Mouse (Mus musculus): ENCODE data around the gene Snx33. TPM values are rescaled to one million over a fixed set of nuclear protein-coding genes. Genes with fewer than 3 reads are reported as not detected.
"Not testable (repeated sequence)": the region's sequence is repeated elsewhere in the genome, so short reads cannot be mapped to it uniquely, and the experiment has no call there.

Snx33 gene
- polyA plus RNA-seq, 1 experiment from 2014 or later, result 10.5 TPM

GRCm38 (mm10) chr9:56948699-56949098 lies 20.5 kb upstream of the Snx33 start:
- H3K27me3 ChIP-seq (replicated peaks); H3K36me3 ChIP-seq; H3K9ac ChIP-seq; H3K27ac ChIP-seq (ENCODE audit: poor library complexity, severe bottlenecking); H3K9me3 ChIP-seq (replicated peaks); ATAC-seq (ENCODE audit: insufficient number of reproducible peaks, low FRiP score); H3K4me2 ChIP-seq; H3K4me3 ChIP-seq: not testable (repeated sequence)
- H3K4me1 ChIP-seq (replicated peaks), result peaks cover 12% of the 10 kb centered on the region
- WGBS, result 82% methylated on average over 5 of the region's 5 CpGs

- not testable (repeated sequence) for H3K9ac ChIP-seq; ATAC-seq (ENCODE audit: insufficient number of reproducible peaks, low FRiP score); H3K27ac ChIP-seq (ENCODE audit: poor library complexity, severe bottlenecking); H3K27me3 ChIP-seq (replicated peaks); H3K9me3 ChIP-seq (replicated peaks); H3K36me3 ChIP-seq; H3K4me2 ChIP-seq; H3K4me3 ChIP-seq
- 24% methylated on average over 3 of the region's 3 CpGs for WGBS
- peaks cover 12% of the 10 kb centered on the region for H3K4me1 ChIP-seq (replicated peaks)
Measured at GRCm38 (mm10) chr9:56947481-56947880, 19.3 kb upstream of the Snx33 start.

- WGBS, result under 1% methylated on average over 7 of the region's 7 CpGs
- Histone ChIP-seq H3K4me1 (replicated peaks) (peaks cover 17% of the 10 kb centered on the region), H3K27ac (ENCODE audit: poor library complexity, severe bottlenecking) (peak overlapping the region; percentile 79), H3K36me3 (no peaks in the 10 kb centered on the region), H3K27me3 (replicated peaks) (no peaks in the 10 kb centered on the region), H3K9ac (peak overlapping the region; percentile 83), H3K4me3 (peak overlapping the region; percentile 73), H3K9me3 (replicated peaks) (no peaks in the 10 kb centered on the region), H3K4me2 (peak overlapping the region; percentile 81)
- no peak for ATAC-seq (ENCODE audit: insufficient number of reproducible peaks, low FRiP score)
Measured at GRCm38 (mm10) chr9:56938374-56938773, 10.2 kb upstream of the Snx33 start.

- Histone ChIP-seq H3K27ac (ENCODE audit: poor library complexity, severe bottlenecking) (peak within 1 kb of the TSS; percentile 79), H3K9me3 (replicated peaks) (no peaks in the 10 kb centered on the region), H3K9ac (peak within 1 kb of the TSS; percentile 83), H3K4me2 (peak within 1 kb of the TSS; percentile 81), H3K36me3 (no peaks in the 10 kb centered on the region), H3K4me3 (peak within 1 kb of the TSS; percentile 73), H3K27me3 (replicated peaks) (no peaks in the 10 kb centered on the region), H3K4me1 (replicated peaks) (peaks cover 17% of the 10 kb centered on the region)
- under 1% methylated on average over 70 of the region's 73 CpGs for WGBS
- peak; percentile 92 for ATAC-seq (ENCODE audit: insufficient number of reproducible peaks, low FRiP score)
Measured at GRCm38 (mm10) chr9:56937223-56938160, 9.3 kb upstream of the Snx33 start, which contains the start of gene Imp3. TSS of gene Imp3 (plus strand) at chr9:56937475.

GRCm38 (mm10) chr9:56936861-56937222 lies 8.7 kb upstream of the Snx33 start:
- Histone ChIP-seq H3K4me3 (peak overlapping the region; percentile 73), H3K4me1 (replicated peaks) (peaks cover 17% of the 10 kb centered on the region), H3K4me2 (peak overlapping the region; percentile 81), H3K9ac (peak overlapping the region; percentile 49), H3K27ac (ENCODE audit: poor library complexity, severe bottlenecking) (no peak overlapping the region), H3K27me3 (replicated peaks) (no peaks in the 10 kb centered on the region), H3K9me3 (replicated peaks) (no peaks in the 10 kb centered on the region), H3K36me3 (no peaks in the 10 kb centered on the region)
- WGBS, result 15% methylated on average over 6 of the region's 6 CpGs
- ATAC-seq (ENCODE audit: insufficient number of reproducible peaks, low FRiP score), result no peak

- no peak overlapping the region for H3K27ac ChIP-seq (ENCODE audit: poor library complexity, severe bottlenecking)
- no peak overlapping the region for H3K4me2 ChIP-seq
- H3K27me3 ChIP-seq (replicated peaks), result no peaks in the 10 kb centered on the region
- H3K4me3 ChIP-seq, result no peak overlapping the region
- H3K36me3 ChIP-seq, result peaks cover 5% of the 10 kb centered on the region; the same call in 1 of the 2 replicates
- H3K9ac ChIP-seq, result no peak overlapping the region
- peaks cover 19% of the 10 kb centered on the region for H3K4me1 ChIP-seq (replicated peaks)
- ATAC-seq (ENCODE audit: insufficient number of reproducible peaks, low FRiP score), result no peak
- 48% methylated on average over 1 of the region's 1 CpGs for WGBS
- H3K9me3 ChIP-seq (replicated peaks), result no peaks in the 10 kb centered on the region
Measured at GRCm38 (mm10) chr9:56930556-56930955, 2.4 kb upstream of the Snx33 start.

- Histone ChIP-seq H3K27ac (ENCODE audit: poor library complexity, severe bottlenecking) (no peak overlapping the region), H3K9me3 (replicated peaks) (no peaks in the 10 kb centered on the region), H3K27me3 (replicated peaks) (no peaks in the 10 kb centered on the region), H3K4me1 (replicated peaks) (peaks cover 30% of the 10 kb centered on the region), H3K36me3 (peaks cover 5% of the 10 kb centered on the region; the same call in 1 of the 2 replicates), H3K9ac (no peak overlapping the region), H3K4me2 (no peak overlapping the region), H3K4me3 (no peak overlapping the region)
- no peak for ATAC-seq (ENCODE audit: insufficient number of reproducible peaks, low FRiP score)
- 50% methylated on average over 4 of the region's 4 CpGs for WGBS
Measured at GRCm38 (mm10) chr9:56929496-56929895, 1.3 kb upstream of the Snx33 start.

- no peaks in the 10 kb centered on the region for H3K27me3 ChIP-seq (replicated peaks)
- no peaks in the 10 kb centered on the region for H3K9me3 ChIP-seq (replicated peaks)
- ATAC-seq (ENCODE audit: insufficient number of reproducible peaks, low FRiP score), result no peak
- H3K4me3 ChIP-seq, result peak overlapping the region; percentile 63
- peak overlapping the region; percentile 93 for H3K27ac ChIP-seq (ENCODE audit: poor library complexity, severe bottlenecking)
- under 1% methylated on average over 35 of the region's 35 CpGs for WGBS
- peaks cover 49% of the 10 kb centered on the region for H3K4me1 ChIP-seq (replicated peaks)
- H3K36me3 ChIP-seq, result peaks cover 11% of the 10 kb centered on the region
- H3K9ac ChIP-seq, result peak overlapping the region; percentile 85
- H3K4me2 ChIP-seq, result peak overlapping the region; percentile 80
Measured at GRCm38 (mm10) chr9:56927191-56928012, 769 bp downstream of the Snx33 start.

GRCm38 (mm10) chr9:56926387-56926786 lies 1.8 kb downstream of the Snx33 start:
- 54% methylated on average over 10 of the region's 10 CpGs for WGBS
- Histone ChIP-seq H3K9ac (peak overlapping the region; percentile 85; the same call in 1 of the 2 replicates), H3K36me3 (peaks cover 21% of the 10 kb centered on the region), H3K4me3 (peak overlapping the region; percentile 63), H3K9me3 (replicated peaks) (no peaks in the 10 kb centered on the region), H3K27ac (ENCODE audit: poor library complexity, severe bottlenecking) (peak overlapping the region; percentile 93; the same call in 1 of the 2 replicates), H3K4me1 (replicated peaks) (peaks cover 49% of the 10 kb centered on the region), H3K4me2 (peak overlapping the region; percentile 80), H3K27me3 (replicated peaks) (no peaks in the 10 kb centered on the region)
- no peak for ATAC-seq (ENCODE audit: insufficient number of reproducible peaks, low FRiP score)

GRCm38 (mm10) chr9:56926025-56926360 lies 2.2 kb downstream of the Snx33 start:
- H3K9ac ChIP-seq, result peak overlapping the region; percentile 42; the same call in 1 of the 2 replicates
- H3K9me3 ChIP-seq (replicated peaks), result no peaks in the 10 kb centered on the region
- 95% methylated on average over 10 of the region's 10 CpGs for WGBS

More at GRCm38 (mm10) chr9:56926025-56926360, 2.2 kb downstream of the Snx33 start:
- Histone ChIP-seq H3K4me3 (peak overlapping the region; percentile 63), H3K27me3 (replicated peaks) (no peaks in the 10 kb centered on the region), H3K4me2 (peak overlapping the region; percentile 80), H3K36me3 (peaks cover 24% of the 10 kb centered on the region), H3K27ac (ENCODE audit: poor library complexity, severe bottlenecking) (peak overlapping the region; percentile 93; the same call in 1 of the 2 replicates), H3K4me1 (replicated peaks) (peaks cover 49% of the 10 kb centered on the region)
- no peak for ATAC-seq (ENCODE audit: insufficient number of reproducible peaks, low FRiP score)
